In the genomic region with DNA sequence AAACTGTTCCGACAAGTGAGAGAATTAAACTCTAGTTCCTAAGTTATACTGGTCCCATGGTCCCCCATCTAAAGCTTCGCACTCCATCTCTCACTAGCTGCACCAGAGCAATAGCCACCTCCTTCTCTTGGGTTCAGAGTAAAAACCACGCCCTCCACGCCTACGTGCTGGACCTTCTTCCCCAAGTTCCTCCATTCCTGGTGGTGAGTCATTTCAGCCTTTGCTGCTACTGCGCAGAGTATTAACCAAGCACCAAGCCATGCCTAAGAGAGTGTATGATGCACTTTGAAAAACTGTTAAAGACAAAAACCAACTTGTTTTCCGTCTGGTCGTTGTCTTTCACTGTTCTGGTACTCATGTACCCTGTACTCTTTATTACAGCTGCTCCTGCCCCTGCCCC, we compare ENCODE assay signal across 15 mouse cellular contexts. TPM values are rescaled to one million over a fixed set of nuclear protein-coding genes. Genes with fewer than 3 reads are reported as not detected.
DNase-seq lines count a peak whose midpoint lies in the region; ATAC-seq lines count a peak whose summit lies in the region.
"Had no signal": no experiment of that assay in that cellular context is flagged by ENCODE, and none has a peak within 500 bp of the region (broad histone marks: within the 10 kb centered on the region; RNA-seq: fewer than 3 reads in every experiment).

No protein-coding gene starts in this region.

- no peak overlapping the region for H3K4me2 ChIP-seq in kidney, embryonic 14.5 days (replicated peaks; ENCODE audit: low read depth, low read length)
- H3K4me2 ChIP-seq: liver, embryonic 13.5 days; midbrain, embryonic 15.5 days had no signal

- ATAC-seq in kidney, embryonic 14.5 days (ENCODE audit: low FRiP score, low TSS enrichment) = no peak
- ATAC-seq: forebrain, embryonic 16.5 days; midbrain, embryonic 15.5 days had no signal

- H3K9me3 ChIP-seq in kidney, embryonic 14.5 days (ENCODE audit: control insufficient read depth, low read length) = no peaks in the 10 kb centered on the region
- H3K9me3 ChIP-seq: liver, embryonic 13.5 days; midbrain, embryonic 15.5 days had no signal

- H3K27me3 ChIP-seq in kidney, embryonic 14.5 days (ENCODE audit: control insufficient read depth, insufficient read depth, low read length) = no peaks in the 10 kb centered on the region
- H3K27me3 ChIP-seq: liver, embryonic 13.5 days; midbrain, embryonic 15.5 days had no signal

- DNase-seq in kidney, adult 18-20 months = no peak
- DNase-seq in 3T3-L1 (ENCODE audit: low read depth, low spot score) (peak; percentile 97), adipocyte (ENCODE audit: low spot score) (peak; percentile 82)
- peak; percentile 50 for DNase-seq in lung, postnatal 10 days
- no peak for DNase-seq in cerebellum, adult 11-12 months
- DNase-seq in spleen, adult 12 weeks (ENCODE audit: low spot score) = no peak
- no peak for DNase-seq in thymus, postnatal 14 days
- DNase-seq: cerebellum, adult 2 months; gastrocnemius, postnatal 10 days; kidney, adult 8-10 months; left cerebral cortex, postnatal 4 days; liver, embryonic 13.5 days had no signal

- H3K4me1 ChIP-seq in kidney, embryonic 14.5 days (ENCODE audit: control insufficient read depth, insufficient read depth, low read length) = peaks cover 13% of the 10 kb centered on the region
- H3K4me1 ChIP-seq: liver, embryonic 13.5 days; midbrain, embryonic 15.5 days had no signal

- H3K9ac ChIP-seq in kidney, embryonic 14.5 days (ENCODE audit: low read depth, low read length) = no peak overlapping the region
- H3K9ac ChIP-seq: liver, embryonic 13.5 days; midbrain, embryonic 15.5 days had no signal

- 77% methylated on average over 8 of the region's 8 CpGs for WGBS in kidney, embryonic 14.5 days

- no peaks in the 10 kb centered on the region for H3K36me3 ChIP-seq in kidney, embryonic 14.5 days (ENCODE audit: control insufficient read depth, insufficient read depth, low read length)
- H3K36me3 ChIP-seq: liver, embryonic 13.5 days; midbrain, embryonic 15.5 days had no signal

- H3K4me3 ChIP-seq in kidney, embryonic 14.5 days (ENCODE audit: low read length) = no peak overlapping the region
- H3K4me3 ChIP-seq: liver, embryonic 13.5 days; midbrain, embryonic 15.5 days had no signal

- H3K27ac ChIP-seq in kidney, embryonic 14.5 days (ENCODE audit: low read depth, low read length) = 0 out of 2 replicates have a peak overlapping the region, but pooled peaks have one; percentile 1
- H3K27ac ChIP-seq: liver, embryonic 13.5 days; midbrain, embryonic 15.5 days had no signal

RNA-seq across cellular contexts. Expression of gene Tnks2, which starts 41.4 kb away (rescaled TPM):
- polyA plus RNA-seq in kidney, embryonic 14.5 days (2014; fragmentation: Nextera tagmentation; extraction: Ambion mirVana) = 55.7 and 93.9 TPM in 2 replicates

RNA-seq across cellular contexts. Expression of gene Ppp1r3c, which starts 56.1 kb away (rescaled TPM):
- polyA plus RNA-seq in kidney, embryonic 14.5 days (2014; fragmentation: Nextera tagmentation; extraction: Ambion mirVana) = 10.1 and 16.7 TPM in 2 replicates

Comparison
In these comparisons a context has a peak if more than half of its experiments do, and no peak if none do; other contexts are left out.
1. DNase-seq: peak in 3T3-L1 (single experiment), adipocyte (single experiment) and lung, postnatal 10 days (single experiment); none in kidney, adult 18-20 months (single experiment), cerebellum, adult 11-12 months (single experiment), spleen, adult 12 weeks (single experiment) and thymus, postnatal 14 days (single experiment).